Mouse (Mus musculus) embryonic fibroblast, embryonic 13.5 days (primary cell): Measurements from ENCODE around the gene Eif4enif1.

Source experiments
- CTCF ChIP-seq: IDR thresholded peaks from 2 replicates; pipeline ENCODE4 v1.5.1; 2011; ENCODE audit warnings: mild to moderate bottlenecking, control low read depth, low read length, moderate library complexity, borderline replicate concordance; ENCODE audit not compliant: insufficient read depth
- POLR2A ChIP-seq: IDR thresholded peaks from 2 replicates; pipeline ENCODE4 v1.6.1; 2011; ENCODE audit warnings: low read depth, mild to moderate bottlenecking, control low read depth, low read length, moderate library complexity

DNA sequence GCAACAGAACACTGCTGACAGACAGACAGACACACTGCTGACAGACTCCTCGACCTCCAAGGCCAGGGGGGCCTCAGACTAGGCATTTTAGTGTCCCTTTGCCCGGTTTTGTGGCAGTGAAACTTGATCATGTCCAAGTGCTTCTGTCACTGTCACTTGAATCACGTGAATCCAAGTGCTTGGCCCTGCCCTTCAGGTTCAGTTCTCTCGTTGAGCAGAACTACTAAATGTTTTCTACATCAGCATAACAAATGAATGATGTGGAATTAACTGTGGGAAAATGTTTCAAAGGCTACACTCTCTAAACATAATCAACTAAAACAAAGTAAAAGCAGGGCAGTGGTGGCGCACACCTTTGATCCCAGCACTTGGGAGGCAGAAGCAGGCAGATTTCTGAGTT is 76.2 kb downstream of the Eif4enif1 start:
- TF ChIP-seq CTCF (no peak), POLR2A (no peak)
